Mouse (Mus musculus): Measurements from ENCODE around the gene Abcd3. TPM values are rescaled to one million over a fixed set of nuclear protein-coding genes. Genes with fewer than 3 reads are reported as not detected.
A peak's percentile ranks its signal among the peaks of the same experiment; 100 is the strongest.
"Not testable (repeated sequence)": the region's sequence is repeated elsewhere in the genome, so short reads cannot be mapped to it uniquely, and the experiment has no call there.

Gene Abcd3
- polyA plus RNA-seq, 1 experiment from 2014 or later, result 42.8 TPM

DNA sequence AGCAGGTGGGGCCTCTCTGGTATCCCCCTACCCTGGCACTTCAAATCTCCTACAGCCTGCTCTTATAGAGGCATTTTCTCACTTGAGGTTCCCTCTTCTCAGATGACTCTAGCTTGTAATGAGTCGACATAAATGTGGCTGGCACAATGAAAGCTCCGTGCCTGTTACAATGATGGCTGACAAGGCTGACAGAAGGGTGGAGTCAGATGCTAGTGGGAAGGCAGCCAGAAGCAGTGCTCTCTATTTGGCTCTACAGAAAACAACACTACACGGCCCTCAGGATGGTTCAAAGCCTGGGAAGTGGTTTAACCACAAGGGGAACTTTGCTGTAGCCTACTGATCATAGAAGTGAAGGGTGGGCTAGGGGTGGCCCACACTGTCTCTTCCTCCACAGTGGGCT lies 60.0 kb downstream of the Abcd3 start:
- WGBS, result 68% methylated on average over 3 of the region's 3 CpGs
- Histone ChIP-seq H3K36me3 (peaks cover 11% of the 10 kb centered on the region; the same call in 1 of the 2 replicates), H3K27ac (no peak overlapping the region), H3K27me3 (ENCODE audit: low read depth, poor library complexity, severe bottlenecking) (no peaks in the 10 kb centered on the region), H3K4me3 (no peak overlapping the region), H3K4me1 (no peaks in the 10 kb centered on the region), H3K9me3 (replicated peaks) (no peaks in the 10 kb centered on the region)
- no peak for DNase-seq (ENCODE audit: low spot score)

DNA sequence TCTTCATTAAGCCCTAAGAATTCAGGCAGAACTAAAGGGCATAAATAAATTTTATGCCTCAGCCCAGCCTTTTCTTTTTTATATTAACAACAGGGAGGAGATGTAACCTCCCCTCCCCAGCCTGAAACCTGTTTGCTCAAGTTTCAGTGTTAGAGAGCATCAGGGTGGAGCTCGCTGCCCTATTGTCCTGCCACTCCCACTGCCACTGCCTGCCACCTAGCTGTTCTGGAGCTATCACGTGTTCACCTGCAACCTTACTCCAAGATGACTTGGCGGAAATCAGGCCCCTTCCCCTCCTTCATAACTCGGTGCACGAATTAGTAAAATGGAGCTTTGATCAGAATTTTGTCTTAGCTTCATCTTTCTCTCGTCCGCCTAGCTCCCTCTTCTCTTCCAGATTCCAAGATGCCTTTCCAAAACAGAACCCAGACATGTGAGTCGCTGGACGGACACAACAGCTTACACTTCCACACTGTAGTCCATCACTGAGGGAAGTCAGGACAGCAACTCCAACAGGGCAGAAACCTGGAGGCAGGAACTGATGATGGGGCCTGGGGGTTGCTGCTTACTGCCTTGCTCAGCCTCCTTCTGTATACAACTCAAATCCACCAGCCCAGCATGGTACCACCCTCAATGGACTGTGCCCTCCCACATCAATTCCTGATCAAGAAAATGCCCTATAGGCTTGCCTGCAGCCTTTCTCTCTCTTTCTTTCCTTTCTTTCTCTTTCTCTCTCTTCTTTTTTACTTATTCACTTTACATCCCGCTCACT lies 60.6 kb downstream of the Abcd3 start:
- H3K9me3 ChIP-seq (replicated peaks); H3K4me3 ChIP-seq; H3K4me1 ChIP-seq; H3K27ac ChIP-seq; H3K27me3 ChIP-seq (ENCODE audit: low read depth, poor library complexity, severe bottlenecking); DNase-seq (ENCODE audit: low spot score): not testable (repeated sequence)
- peaks cover 10% of the 10 kb centered on the region; the same call in 1 of the 2 replicates for H3K36me3 ChIP-seq
- 89% methylated on average over 10 of the region's 10 CpGs for WGBS

DNA sequence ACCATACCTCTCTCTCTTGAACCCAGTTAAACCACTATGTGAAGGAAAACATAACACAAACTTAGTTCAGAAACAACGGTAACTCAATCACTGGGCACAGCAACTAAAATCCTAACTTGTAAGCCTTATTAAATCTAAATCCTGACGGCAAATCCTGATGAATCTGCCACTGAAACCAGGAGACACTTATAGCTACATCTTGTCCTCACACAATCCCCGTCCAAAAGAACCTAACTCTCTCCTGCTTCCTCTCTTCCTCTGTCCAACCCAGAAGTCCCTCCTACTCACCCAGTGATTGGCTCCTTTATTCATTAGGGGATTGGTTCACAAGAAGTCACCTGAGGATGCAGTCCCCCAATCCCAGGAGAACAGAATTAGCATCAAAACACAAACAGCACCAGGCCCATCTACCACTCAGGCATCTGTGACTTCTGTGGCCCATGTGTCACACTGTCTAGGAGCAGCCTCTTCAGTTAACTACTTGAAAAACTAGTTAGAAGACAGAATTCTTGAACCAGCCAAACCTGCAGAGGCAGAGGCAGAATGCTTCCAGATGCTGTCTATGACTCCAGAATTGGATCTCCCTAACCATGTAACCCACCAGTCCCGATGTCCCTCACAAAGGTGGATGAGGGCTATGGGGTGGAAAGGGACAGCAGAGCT lies 73.8 kb downstream of the Abcd3 start:
- not testable (repeated sequence) for H3K27me3 ChIP-seq (ENCODE audit: low read depth, poor library complexity, severe bottlenecking); H3K4me3 ChIP-seq; H3K27ac ChIP-seq; DNase-seq (ENCODE audit: low spot score); H3K36me3 ChIP-seq; H3K9me3 ChIP-seq (replicated peaks)
- H3K4me1 ChIP-seq, result peaks cover 17% of the 10 kb centered on the region
- WGBS, result 90% methylated on average over 4 of the region's 4 CpGs

DNA sequence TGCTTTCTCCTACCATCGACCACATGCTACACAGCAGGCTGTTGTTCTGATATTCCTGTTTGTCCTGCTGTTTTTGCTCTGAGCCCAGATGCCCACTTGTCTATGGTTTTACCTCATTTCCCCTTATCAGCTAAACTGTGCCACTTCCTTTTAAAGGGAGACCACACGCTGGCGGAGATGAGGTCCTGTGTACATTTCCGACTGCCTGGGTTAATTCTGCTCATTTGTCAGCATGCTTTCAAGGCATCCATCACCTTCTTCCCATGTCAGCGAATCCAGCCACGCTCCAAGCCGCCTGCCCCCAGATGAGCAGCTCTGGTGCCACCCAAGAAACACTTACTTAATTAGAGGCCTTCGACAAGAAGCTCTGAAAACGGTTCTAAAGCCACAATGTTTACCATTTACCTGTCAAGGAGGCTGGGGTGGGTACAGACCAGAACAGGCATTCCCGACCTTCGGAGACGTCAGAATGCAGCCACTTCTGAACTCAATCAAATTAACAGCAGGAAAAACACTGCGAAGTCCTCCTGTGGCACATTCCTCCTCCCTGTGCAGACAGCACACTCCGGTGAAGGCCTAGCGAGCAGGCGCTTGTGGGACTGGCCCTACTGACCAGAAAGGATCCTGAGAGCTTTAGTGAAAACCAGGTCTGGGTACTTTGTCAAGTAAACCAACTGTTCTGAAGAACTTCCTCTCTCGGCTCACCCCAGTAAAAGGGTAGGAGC lies 75.5 kb downstream of the Abcd3 start:
- Histone ChIP-seq H3K4me1 (peaks cover 22% of the 10 kb centered on the region), H3K27ac (0 out of 2 replicates have a peak overlapping the region, but pooled peaks have one; percentile 0)
- 32% methylated on average over 17 of the region's 17 CpGs for WGBS

DNA sequence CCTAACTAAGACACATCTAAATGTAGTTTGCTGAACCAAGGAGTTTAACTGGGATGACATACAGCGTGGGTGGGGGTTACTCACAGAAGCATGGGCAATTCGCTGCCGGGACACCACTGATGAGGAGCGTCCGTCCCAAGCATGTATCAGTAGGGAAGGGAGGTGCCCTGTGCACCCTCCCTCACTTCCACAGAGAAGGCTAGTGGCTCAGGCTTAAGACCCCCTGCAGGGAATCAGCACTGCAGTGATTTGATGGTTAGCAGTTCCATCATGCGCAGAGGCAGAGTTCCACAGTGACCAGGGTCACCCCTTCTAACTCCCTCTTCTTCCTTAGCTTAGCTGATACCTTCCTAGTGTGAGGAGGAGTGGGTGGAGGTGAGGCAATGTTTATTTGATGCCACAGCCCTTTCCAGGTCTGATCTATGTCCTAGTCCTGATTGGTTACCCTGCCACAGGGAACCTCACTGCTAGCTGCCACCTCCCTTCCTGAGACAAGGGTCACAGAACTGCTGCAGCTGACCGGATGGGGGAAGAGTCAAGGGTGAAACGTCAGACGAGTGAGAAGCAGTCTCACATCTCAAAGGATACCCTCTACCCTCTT lies 76.3 kb downstream of the Abcd3 start:
- DNase-seq (ENCODE audit: low spot score), result no peak
- Histone ChIP-seq H3K36me3 (0 out of 2 replicates have a peak, but pooled peaks cover 2% of the 10 kb centered on the region), H3K9me3 (replicated peaks) (no peaks in the 10 kb centered on the region), H3K4me1 (peaks cover 22% of the 10 kb centered on the region), H3K4me3 (no peak overlapping the region), H3K27me3 (ENCODE audit: low read depth, poor library complexity, severe bottlenecking) (no peaks in the 10 kb centered on the region), H3K27ac (no peak overlapping the region)
- 68% methylated on average over 9 of the region's 9 CpGs for WGBS

More for the DNA sequence above, 75.5 kb downstream of the Abcd3 start:
- no peaks in the 10 kb centered on the region for H3K36me3 ChIP-seq
- H3K4me3 ChIP-seq, result no peak overlapping the region
- peak; percentile 40 for DNase-seq (ENCODE audit: low spot score)
- no peaks in the 10 kb centered on the region for H3K27me3 ChIP-seq (ENCODE audit: low read depth, poor library complexity, severe bottlenecking)
- H3K9me3 ChIP-seq (replicated peaks), result no peaks in the 10 kb centered on the region

DNA sequence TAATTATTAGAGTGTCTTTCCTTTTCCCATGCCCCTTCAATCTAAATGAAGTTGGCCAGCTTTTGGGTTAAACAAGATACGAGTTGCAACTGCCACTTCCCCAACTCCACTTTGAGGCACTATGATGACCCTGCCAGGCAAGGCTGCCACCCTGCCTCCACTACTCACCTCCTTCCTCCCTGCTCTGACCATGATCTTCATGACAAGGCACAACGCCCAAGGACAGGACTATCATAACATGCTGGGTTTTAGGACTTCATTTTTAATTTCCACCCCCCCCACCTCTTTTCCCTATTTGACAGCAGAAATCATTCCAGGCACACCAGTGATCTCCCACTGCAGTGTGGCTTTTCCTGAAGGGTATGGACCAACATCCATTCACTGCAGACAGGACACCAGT lies 77.2 kb downstream of the Abcd3 start:
- DNase-seq (ENCODE audit: low spot score), result no peak
- Histone ChIP-seq H3K27ac (no peak overlapping the region), H3K27me3 (ENCODE audit: low read depth, poor library complexity, severe bottlenecking) (no peaks in the 10 kb centered on the region), H3K4me1 (peaks cover 22% of the 10 kb centered on the region), H3K9me3 (replicated peaks) (no peaks in the 10 kb centered on the region), H3K4me3 (no peak overlapping the region), H3K36me3 (0 out of 2 replicates have a peak, but pooled peaks cover 2% of the 10 kb centered on the region)
- WGBS, result 77% methylated on average over 2 of the region's 2 CpGs

DNA sequence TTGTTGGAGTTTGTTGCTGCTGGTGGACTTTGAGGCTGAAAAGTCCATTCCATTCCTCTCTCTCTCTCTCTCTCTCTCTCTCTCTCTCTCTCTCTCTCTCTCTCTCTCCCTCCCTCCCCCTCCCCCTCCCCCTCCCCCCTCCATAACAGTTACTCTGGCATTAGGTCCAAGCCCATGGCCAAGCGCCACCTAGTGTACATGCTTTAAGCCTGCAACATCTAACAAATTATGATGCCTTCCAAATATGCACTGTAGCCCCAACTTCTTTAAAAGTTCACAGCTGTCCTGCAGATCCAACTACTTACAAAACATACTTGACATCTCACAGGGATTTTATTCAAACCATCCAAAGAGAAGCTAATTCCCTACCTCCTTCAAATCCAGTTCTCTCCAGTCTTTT lies 77.6 kb downstream of the Abcd3 start:
- WGBS, result 40% methylated on average over 1 of the region's 1 CpGs
- H3K4me3 ChIP-seq, result no peak overlapping the region
- H3K36me3 ChIP-seq, result 0 out of 2 replicates have a peak, but pooled peaks cover 2% of the 10 kb centered on the region
- H3K4me1 ChIP-seq, result peaks cover 22% of the 10 kb centered on the region
- DNase-seq (ENCODE audit: low spot score), result no peak
- no peaks in the 10 kb centered on the region for H3K27me3 ChIP-seq (ENCODE audit: low read depth, poor library complexity, severe bottlenecking)
- H3K27ac ChIP-seq, result no peak overlapping the region
- H3K9me3 ChIP-seq (replicated peaks), result no peaks in the 10 kb centered on the region

DNA sequence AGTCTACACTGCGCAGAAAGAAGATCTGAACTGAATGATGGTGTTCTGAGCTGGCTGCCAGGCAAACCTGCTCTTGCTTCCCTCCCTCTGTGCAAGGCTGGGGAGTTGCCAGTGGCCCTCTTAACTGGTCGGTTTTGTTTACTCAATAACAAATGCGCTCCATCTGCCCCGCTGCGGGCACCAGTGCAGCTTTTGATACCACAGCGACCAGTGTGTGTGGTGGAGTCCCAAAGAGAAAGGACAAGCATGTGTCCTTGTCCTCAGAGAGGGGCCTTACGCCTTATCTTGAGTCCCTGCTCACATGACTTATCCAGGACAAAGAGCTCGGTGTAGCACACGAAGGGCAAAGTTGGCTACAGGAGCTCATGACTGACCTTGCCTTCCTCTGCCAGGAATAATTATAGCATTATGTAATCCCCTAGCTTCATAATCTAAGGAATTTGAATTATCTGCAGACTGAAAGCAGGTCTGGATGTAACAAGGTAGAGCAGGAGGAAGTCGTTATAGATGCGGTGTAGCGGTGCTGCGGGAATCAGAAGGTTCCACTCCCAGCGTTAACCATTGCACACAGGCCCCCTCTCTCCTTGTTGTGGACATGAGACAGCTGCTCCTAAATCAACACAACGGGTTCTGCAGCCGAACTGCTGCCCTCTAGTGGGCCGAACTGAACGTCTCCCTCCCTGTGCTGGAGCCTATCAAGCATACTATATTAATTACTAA lies 78.9 kb downstream of the Abcd3 start:
- Histone ChIP-seq H3K27ac (0 out of 2 replicates have a peak overlapping the region, but pooled peaks have one; percentile 5), H3K4me3 (no peak overlapping the region), H3K4me1 (peaks cover 22% of the 10 kb centered on the region), H3K36me3 (0 out of 2 replicates have a peak, but pooled peaks cover 2% of the 10 kb centered on the region), H3K27me3 (ENCODE audit: low read depth, poor library complexity, severe bottlenecking) (no peaks in the 10 kb centered on the region), H3K9me3 (replicated peaks) (no peaks in the 10 kb centered on the region)
- DNase-seq (ENCODE audit: low spot score), result peak; percentile 82
- WGBS, result 39% methylated on average over 18 of the region's 18 CpGs

DNA sequence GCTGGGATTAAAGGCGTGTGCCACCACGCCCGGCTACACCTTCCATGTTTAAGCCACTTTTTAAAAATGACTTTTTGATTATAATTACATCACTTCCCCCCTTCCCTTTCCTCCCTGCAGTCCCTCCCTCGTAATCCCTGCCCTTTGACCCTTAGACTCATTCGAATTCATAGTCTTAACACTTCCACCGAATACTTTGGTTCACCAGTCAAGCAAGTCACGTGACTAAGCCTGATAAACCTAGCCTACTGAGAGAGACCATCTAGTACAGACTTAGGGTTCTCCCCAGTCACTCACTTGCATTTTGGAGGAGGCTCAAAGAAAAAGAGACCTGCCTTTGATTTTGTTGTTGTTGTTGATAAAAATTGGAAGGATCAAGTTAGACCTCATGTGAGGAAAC lies 79.6 kb downstream of the Abcd3 start:
- Histone ChIP-seq H3K9me3 (replicated peaks) (no peaks in the 10 kb centered on the region), H3K27ac (no peak overlapping the region), H3K36me3 (0 out of 2 replicates have a peak, but pooled peaks cover 2% of the 10 kb centered on the region), H3K27me3 (ENCODE audit: low read depth, poor library complexity, severe bottlenecking) (no peaks in the 10 kb centered on the region), H3K4me1 (peaks cover 22% of the 10 kb centered on the region), H3K4me3 (no peak overlapping the region)
- DNase-seq (ENCODE audit: low spot score), result no peak
- 82% methylated on average over 7 of the region's 7 CpGs for WGBS

DNA sequence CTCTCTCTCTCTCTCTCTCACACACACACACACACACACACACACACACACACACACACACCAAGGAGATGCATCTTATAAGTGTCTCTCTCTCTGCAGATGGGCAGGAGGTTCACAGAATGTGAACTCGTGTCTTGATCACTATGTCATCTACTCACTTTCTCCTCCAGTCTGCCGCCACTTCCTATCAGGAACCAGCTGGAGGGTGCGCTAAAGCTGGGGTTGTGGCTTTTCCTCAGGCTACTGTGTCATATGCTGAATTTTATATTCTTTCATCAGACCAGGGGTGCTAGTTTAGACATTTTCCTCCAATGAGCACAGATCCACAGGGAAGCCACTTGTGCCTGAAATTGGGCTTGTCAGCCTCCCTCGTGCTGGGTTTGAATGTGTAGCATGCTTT lies 85.4 kb downstream of the Abcd3 start:
- H3K27me3 ChIP-seq (ENCODE audit: low read depth, poor library complexity, severe bottlenecking), result peaks cover 11% of the 10 kb centered on the region
- 0 out of 2 replicates have a peak, but pooled peaks cover 2% of the 10 kb centered on the region for H3K36me3 ChIP-seq

DNA sequence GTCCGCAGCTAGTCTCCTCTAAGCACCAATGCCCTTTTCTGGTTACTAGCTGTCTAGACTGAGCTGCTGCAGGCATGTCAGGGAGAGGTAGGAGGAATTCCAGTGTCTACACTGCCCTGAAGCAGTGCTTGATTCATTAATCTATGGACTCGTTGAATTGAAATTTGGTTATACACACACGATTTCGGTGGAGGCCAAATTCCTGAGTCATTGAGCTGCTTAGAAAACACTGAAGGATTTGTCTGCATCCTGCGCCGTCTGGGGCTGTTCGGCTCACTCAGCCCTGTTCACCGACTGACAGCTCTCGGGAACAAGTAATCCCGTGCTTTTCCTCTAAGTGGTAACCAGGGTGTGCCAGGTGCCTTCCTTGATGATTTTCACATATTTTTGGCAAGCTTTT lies 89.5 kb downstream of the Abcd3 start:
- Histone ChIP-seq H3K9me3 (replicated peaks) (no peaks in the 10 kb centered on the region), H3K27me3 (ENCODE audit: low read depth, poor library complexity, severe bottlenecking) (peaks cover 41% of the 10 kb centered on the region), H3K27ac (no peak overlapping the region), H3K4me3 (no peak overlapping the region), H3K4me1 (peaks cover 24% of the 10 kb centered on the region), H3K36me3 (no peaks in the 10 kb centered on the region)
- no peak for DNase-seq (ENCODE audit: low spot score)
- WGBS, result 91% methylated on average over 10 of the region's 10 CpGs

More for the DNA sequence above, 85.4 kb downstream of the Abcd3 start:
- Histone ChIP-seq H3K4me3 (no peak overlapping the region), H3K27ac (no peak overlapping the region), H3K9me3 (replicated peaks) (no peaks in the 10 kb centered on the region), H3K4me1 (peaks cover 1% of the 10 kb centered on the region; the same call in 1 of the 2 replicates)
- no peak for DNase-seq (ENCODE audit: low spot score)
- 89% methylated on average over 4 of the region's 4 CpGs for WGBS

DNA sequence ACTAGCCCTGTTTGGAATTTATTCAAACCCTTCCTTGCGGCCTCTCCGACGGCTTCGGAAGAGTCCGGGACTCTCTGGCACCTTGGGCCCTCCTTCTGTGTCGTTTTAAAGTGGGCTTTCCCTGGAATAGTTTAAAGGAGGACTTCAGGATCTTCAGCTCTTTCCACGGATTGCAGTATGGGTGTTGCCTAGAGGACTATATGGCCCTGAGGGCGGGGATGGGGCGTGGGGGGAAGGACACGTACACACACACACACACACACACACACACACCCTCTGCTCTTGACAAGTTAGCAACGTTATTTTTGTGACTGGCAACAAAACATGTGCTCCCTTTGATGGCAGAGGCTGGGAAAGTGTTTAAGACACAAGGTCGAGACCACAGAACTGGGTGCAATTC lies 90.5 kb downstream of the Abcd3 start:
- Histone ChIP-seq H3K36me3 (no peaks in the 10 kb centered on the region), H3K4me1 (peaks cover 24% of the 10 kb centered on the region), H3K27me3 (ENCODE audit: low read depth, poor library complexity, severe bottlenecking) (peaks cover 41% of the 10 kb centered on the region), H3K9me3 (replicated peaks) (no peaks in the 10 kb centered on the region), H3K4me3 (peak overlapping the region; percentile 63; the same call in 1 of the 2 replicates), H3K27ac (no peak overlapping the region)
- WGBS, result 42% methylated on average over 12 of the region's 12 CpGs
- DNase-seq (ENCODE audit: low spot score), result no peak

All from limb, embryonic 10.5 days (tissue).